Mouse (Mus musculus) right cerebral cortex, postnatal 10 days (tissue): ENCODE measurements at regions not wholly inside any gene's neighbourhood (a gene's known extent, or its start where the extent isn't known, plus 50 kb on each side); places are given as distances from the start of the nearest gene placed in this dataset.

ENCODE experiments used
- DNase-seq, 2 experiments: peaks; one replicate each; pipeline ENCODE4 v3.0.0; 2021; ENCODE audit warnings: low spot score in 2 of 2

- DNase-seq = no peak
These were observed 371.0 kb downstream of the Fam198b start for GRCm38 (mm10) chr3:80255304-80255703.

GRCm38 (mm10) chr3:80256383-80256782 lies 372.1 kb downstream of the Fam198b start:
- DNase-seq = no peak

- no peak for DNase-seq
These were observed 378.8 kb downstream of the Fam198b start for GRCm38 (mm10) chr3:80263095-80263494.

- no peak for DNase-seq
These were observed 400.3 kb downstream of the Fam198b start for GRCm38 (mm10) chr3:80284656-80285055.

GRCm38 (mm10) chr3:80285246-80285645 lies 400.9 kb downstream of the Fam198b start:
- DNase-seq = no peak

- no peak for DNase-seq
These were observed 409.2 kb downstream of the Fam198b start for GRCm38 (mm10) chr3:80293485-80293884.

- DNase-seq = no peak
These were observed 423.3 kb downstream of the Fam198b start for GRCm38 (mm10) chr3:80307632-80308031.

GRCm38 (mm10) chr3:80309931-80310330 lies 425.6 kb downstream of the Fam198b start:
- no peak for DNase-seq

GRCm38 (mm10) chr3:80311689-80312088 lies 427.4 kb downstream of the Fam198b start:
- no peak for DNase-seq

- no peak for DNase-seq
These were observed 438.0 kb downstream of the Fam198b start for GRCm38 (mm10) chr3:80322291-80322690.

GRCm38 (mm10) chr3:80324726-80325125 lies 440.4 kb downstream of the Fam198b start:
- no peak for DNase-seq

GRCm38 (mm10) chr3:80331776-80332175 lies 447.4 kb downstream of the Fam198b start:
- DNase-seq = no peak

GRCm38 (mm10) chr3:80334446-80334893 lies 450.1 kb downstream of the Fam198b start:
- peak; percentile 28 to 39 for DNase-seq

- no peak for DNase-seq
These were observed 451.9 kb downstream of the Fam198b start for GRCm38 (mm10) chr3:80336123-80336674.

- no peak for DNase-seq
These were observed 434.7 kb downstream of the Gria2 start for GRCm38 (mm10) chr3:80367972-80368371.

- no peak for DNase-seq
These were observed 433.3 kb downstream of the Gria2 start for GRCm38 (mm10) chr3:80369214-80369941.

- DNase-seq = no peak
These were observed 430.2 kb downstream of the Gria2 start for GRCm38 (mm10) chr3:80372436-80372835.

- DNase-seq = no peak
These were observed 416.6 kb downstream of the Gria2 start for GRCm38 (mm10) chr3:80385986-80386385.

GRCm38 (mm10) chr3:80396240-80396639 lies 406.4 kb downstream of the Gria2 start:
- no peak for DNase-seq

- DNase-seq = no peak
These were observed 382.2 kb downstream of the Gria2 start for GRCm38 (mm10) chr3:80420453-80420852.

- DNase-seq = no peak
These were observed 381.2 kb downstream of the Gria2 start for GRCm38 (mm10) chr3:80421461-80421860.

- DNase-seq = peak in 1 of 2 experiments; percentile 21
These were observed 380.5 kb downstream of the Gria2 start for GRCm38 (mm10) chr3:80422106-80422505.

GRCm38 (mm10) chr3:80422646-80423045 lies 380.0 kb downstream of the Gria2 start:
- peak in 1 of 2 experiments; percentile 24 for DNase-seq
